Mouse (Mus musculus): ENCODE measurements around the gene Fmnl2.

The Fmnl2 gene

DNA sequence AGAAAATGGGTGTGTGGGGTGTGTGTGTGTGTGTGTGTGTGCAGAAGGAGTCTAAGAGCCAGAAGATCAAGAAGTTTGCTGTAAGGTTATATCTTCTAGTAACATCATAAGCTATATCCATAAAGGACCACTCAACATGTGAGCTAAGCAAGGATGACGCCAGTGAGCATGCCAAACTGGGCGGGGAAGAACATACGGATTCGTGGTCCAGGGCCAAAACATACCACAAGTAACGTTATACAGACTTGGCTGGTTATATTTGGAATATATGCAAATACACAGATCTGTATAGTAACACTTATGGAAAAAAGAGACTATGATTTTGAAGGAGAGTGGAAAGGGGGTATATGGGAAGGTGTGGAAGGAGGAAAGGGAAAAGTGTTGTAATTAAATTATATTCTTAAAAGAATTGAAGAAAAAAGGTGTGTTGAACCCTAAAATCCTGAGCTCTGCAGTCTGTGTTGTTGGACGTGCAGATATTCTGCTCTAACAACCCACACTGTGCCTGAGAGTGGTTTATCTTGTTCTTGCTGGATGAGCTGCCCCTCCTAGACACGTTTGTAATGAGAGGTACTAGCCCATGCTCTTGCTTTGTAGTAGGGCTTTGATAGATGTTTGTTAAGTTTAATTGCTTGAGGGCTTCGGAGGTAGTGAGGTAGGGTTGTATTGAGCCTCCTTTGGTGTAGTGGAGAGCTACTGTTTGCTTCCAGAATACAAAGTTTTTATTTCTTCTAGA lies 45.7 kb downstream of the Fmnl2 start:
- in situ Hi-C loops (cut with MboI; ENCODE audit: unreplicated experiment in 2 of 2) = no loop called here

GRCm38 (mm10) chr2:52904526-52904925 lies 46.9 kb downstream of the Fmnl2 start:
- in situ Hi-C loops (cut with MboI; ENCODE audit: unreplicated experiment in 2 of 2) = no loop called here

- in situ Hi-C loops (cut with MboI; ENCODE audit: unreplicated experiment in 2 of 2) = no loop called here
These were observed 55.7 kb downstream of the Fmnl2 start for GRCm38 (mm10) chr2:52913311-52913710.

- in situ Hi-C loops (cut with MboI; ENCODE audit: unreplicated experiment in 2 of 2) = no loop called here
These were observed 56.1 kb downstream of the Fmnl2 start for GRCm38 (mm10) chr2:52913746-52914145.

GRCm38 (mm10) chr2:52915536-52915935 lies 57.9 kb downstream of the Fmnl2 start:
- in situ Hi-C loops (cut with MboI; ENCODE audit: unreplicated experiment in 2 of 2) = no loop called here

- in situ Hi-C loops (cut with MboI; ENCODE audit: unreplicated experiment in 2 of 2) = no loop called here
These were observed 60.4 kb downstream of the Fmnl2 start for GRCm38 (mm10) chr2:52918094-52918493.

GRCm38 (mm10) chr2:52920701-52921435 lies 63.2 kb downstream of the Fmnl2 start:
- in situ Hi-C loops (cut with MboI; ENCODE audit: unreplicated experiment in 2 of 2) = no loop called here

GRCm38 (mm10) chr2:52925062-52925461 lies 67.4 kb downstream of the Fmnl2 start:
- in situ Hi-C loops (cut with MboI; ENCODE audit: unreplicated experiment in 2 of 2) = no loop called here

DNA sequence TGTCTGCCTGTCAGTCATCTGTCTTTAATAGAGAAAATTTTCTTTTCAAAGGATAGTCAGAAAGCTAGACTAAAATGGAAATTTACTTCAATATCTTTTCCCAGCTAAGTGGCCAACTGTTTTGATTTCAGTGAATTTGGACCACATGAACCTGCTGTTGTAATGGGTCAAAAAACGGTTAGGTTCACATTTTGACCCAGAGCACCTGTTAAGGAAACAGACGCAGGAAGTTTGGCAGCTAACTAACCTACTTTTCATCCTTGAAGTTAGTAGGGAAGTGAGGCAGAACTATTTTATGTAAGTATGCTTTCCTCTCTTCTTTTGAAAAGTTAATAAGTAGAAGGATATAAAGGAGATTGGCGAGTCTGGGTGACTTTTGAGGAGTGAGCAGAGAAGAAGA lies 69.7 kb downstream of the Fmnl2 start:
- in situ Hi-C loops (cut with MboI; ENCODE audit: unreplicated experiment in 2 of 2) = no loop called here

DNA sequence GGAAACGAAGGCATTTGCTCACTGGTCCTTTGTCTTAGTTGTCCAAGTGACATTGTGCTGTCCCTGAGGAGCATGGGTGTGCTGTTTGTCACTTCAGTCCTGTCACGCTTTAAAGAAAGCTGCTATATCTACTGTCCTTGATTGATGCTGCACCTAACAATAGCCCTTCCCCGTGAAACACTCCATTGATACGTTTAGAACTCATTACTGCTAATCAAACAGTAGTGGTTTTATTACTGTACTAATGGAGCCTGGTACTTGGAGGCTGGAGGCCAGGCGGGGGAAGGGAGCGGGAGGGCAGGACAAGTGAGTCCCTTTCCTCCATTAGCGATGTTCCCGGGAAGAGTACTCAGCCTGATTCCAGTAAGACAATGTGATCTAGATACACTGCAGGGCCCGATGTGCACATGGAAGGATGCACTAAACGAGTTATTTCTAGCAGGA lies 70.2 kb downstream of the Fmnl2 start:
- in situ Hi-C loops (cut with MboI; ENCODE audit: unreplicated experiment in 2 of 2) = no loop called here

- in situ Hi-C loops (cut with MboI; ENCODE audit: unreplicated experiment in 2 of 2) = no loop called here
These were observed 70.7 kb downstream of the Fmnl2 start for GRCm38 (mm10) chr2:52928401-52928800.

DNA sequence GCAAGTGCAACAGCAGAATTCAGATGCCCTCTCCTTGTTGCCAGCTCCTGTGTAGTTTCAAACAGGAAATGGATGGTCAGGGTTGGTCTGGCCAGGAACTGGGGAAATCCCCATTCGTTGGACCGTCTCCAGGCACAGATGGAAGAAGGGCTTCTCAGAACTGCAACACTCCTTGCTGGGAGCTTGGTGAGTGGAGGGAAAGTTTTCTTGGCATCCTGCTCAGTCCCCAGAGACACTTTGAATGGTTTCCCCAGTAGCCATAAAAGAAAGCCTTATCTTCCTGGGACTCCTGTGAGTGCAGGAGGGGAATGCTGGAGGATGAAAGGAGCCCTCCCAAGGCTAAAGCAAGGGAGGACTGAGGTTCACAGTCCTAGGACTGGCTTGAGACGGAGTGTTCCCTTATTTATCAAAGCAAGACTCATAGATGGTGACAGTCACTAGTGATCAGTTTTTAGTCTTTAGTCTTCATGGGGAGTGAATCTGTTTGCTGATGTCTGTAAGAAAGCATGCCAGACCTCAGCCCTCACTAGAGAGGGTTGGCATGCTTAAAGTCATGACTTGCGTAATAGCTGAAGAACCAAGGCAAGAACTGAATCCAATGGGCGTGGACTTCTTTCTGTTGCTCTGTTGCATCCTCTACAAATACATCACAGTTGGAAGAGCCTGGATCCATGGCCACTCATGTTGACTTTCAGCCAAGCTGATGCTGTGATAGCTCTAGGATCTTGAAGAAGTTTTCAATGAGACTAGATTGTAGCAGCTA lies 72.6 kb downstream of the Fmnl2 start:
- in situ Hi-C loops (cut with MboI; ENCODE audit: unreplicated experiment in 2 of 2) = no loop called here

DNA sequence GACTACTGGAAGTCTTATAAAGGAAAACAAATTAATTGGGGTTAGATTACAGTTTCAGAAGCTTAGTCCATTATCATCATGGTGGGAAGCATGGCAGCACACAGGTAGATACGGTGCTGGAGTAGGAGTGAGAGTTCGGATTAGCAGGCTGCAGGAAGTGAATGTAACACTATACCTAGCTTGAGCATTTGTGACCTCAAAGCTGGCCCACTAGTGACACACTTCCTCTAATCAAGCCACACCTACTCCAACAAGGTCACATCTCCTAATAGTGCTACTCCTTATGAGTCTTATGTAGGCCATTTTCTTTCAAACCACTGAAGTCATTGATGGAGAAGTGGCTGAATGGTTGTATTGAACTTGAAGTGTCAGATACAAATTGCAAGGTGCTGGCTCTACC lies 73.7 kb downstream of the Fmnl2 start:
- in situ Hi-C loops (cut with MboI; ENCODE audit: unreplicated experiment in 2 of 2) = no loop called here

DNA sequence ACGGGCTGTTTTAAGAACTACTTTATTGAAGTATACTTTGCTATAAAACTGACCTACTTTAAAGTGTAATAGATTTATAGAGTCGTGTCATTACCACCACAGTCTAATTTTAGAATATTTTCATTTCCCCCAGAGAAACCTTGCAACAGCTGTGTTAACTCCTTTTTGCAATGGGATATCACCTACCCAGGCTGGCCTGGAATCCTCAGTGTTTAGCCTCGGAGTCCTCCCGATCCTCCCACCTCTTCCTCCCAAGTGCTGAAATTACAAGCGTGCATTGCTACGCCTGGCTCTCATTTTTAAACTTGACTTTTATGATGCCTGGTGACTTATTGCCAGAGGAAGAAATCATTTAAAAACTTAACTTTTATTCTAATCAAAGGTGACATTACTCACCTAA lies 78.2 kb downstream of the Fmnl2 start:
- in situ Hi-C loops (cut with MboI; ENCODE audit: unreplicated experiment in 2 of 2) = no loop called here

- in situ Hi-C loops (cut with MboI; ENCODE audit: unreplicated experiment in 2 of 2) = no loop called here
These were observed 80.9 kb downstream of the Fmnl2 start for GRCm38 (mm10) chr2:52938351-52939074.

GRCm38 (mm10) chr2:52943644-52944423 lies 86.2 kb downstream of the Fmnl2 start:
- in situ Hi-C loops (cut with MboI; ENCODE audit: unreplicated experiment in 2 of 2) = no loop called here

- in situ Hi-C loops (cut with MboI; ENCODE audit: unreplicated experiment in 2 of 2) = no loop called here
These were observed 86.9 kb downstream of the Fmnl2 start for GRCm38 (mm10) chr2:52944594-52944993.

GRCm38 (mm10) chr2:52946074-52946473 lies 88.4 kb downstream of the Fmnl2 start:
- in situ Hi-C loops (cut with MboI; ENCODE audit: unreplicated experiment in 2 of 2) = no loop called here

DNA sequence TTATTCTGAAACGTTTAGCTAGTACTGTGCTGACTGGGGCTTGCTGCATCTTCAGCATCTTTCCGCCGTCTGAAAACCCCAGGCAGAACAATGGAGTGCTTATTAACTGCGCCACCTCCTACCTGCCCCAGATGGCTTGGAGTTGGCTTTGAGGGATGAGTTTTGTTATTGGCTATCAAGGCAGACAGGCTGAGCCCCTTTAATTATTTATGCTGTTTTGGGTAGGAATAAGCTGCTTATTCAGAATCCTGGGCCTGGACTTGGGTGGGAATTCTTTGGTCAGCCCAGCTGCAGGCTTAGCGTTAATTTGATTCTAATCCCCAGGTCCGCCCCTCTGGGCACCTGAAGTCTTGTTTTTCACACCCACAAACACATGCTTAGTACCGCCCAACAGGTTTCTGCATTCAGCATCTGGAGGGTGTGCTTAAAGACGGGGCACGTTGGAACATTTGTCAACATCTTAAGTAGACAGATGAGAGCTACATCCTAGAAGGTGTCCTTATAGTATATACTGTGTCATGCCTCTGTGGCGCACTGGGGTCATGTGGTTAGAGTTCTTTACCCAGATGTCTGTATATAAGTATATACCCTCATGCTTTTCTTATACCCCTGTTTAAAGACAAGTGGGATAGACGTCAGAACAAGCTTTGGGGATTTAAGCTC lies 89.0 kb downstream of the Fmnl2 start:
- in situ Hi-C loops (cut with MboI; ENCODE audit: unreplicated experiment in 2 of 2) = no loop called here

Data from v-Abl transformed pro-B cells (cell line).